Mouse (Mus musculus): ENCODE data around the gene Lmo4. TPM values are rescaled to one million over a fixed set of nuclear protein-coding genes. Genes with fewer than 3 reads are reported as not detected.

Lmo4 gene
- polyA plus RNA-seq, 1 experiment: not detected

DNA sequence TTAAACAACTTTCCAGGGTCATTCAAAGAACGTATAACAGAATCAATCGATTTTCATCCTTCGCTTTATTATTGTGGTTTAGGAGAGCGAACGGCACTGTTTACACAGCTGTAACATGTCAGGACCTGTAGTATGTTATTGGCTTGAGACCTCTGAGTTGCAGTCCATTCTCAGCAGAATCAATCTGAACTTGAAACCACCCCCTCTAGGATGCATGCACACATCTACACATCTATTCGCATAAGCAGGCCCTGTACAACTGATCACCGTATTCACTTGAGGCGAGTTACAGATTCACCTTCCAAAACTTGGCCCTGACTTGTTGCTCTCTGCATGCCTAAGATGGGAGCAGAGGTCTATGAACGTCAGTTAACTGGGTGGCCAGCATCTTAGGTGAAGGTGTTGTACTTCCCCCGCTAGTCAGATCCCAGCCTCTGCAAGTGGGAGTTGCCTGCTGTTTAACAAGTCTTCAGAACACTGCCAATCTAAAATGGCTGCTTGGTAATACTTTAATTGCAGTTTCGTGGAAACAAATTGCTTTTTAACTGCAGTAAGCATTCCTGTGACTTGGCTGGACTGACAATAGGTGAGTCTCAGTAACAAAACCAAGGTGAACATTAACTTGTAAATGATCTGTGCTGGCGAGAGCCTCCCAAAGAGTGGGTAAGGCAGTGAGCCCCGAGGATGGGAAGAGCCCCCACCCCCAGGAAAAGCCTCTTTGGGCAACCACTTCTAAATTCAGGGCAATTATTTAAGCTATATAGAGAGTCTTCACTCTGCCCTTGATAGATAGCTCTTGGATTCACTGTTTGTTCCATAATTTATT, 19.5 kb downstream of the Lmo4 start:
- no peak for TF ChIP-seq POLR2A (IDR thresholded peaks at IDR 0.05; ENCODE audit: insufficient read depth, low read depth, low read length)
- no peak for TF ChIP-seq CTCF (IDR thresholded peaks at IDR 0.05; ENCODE audit: insufficient read depth, low read depth, low read length)
- H3K27ac ChIP-seq (ENCODE audit: insufficient read depth, low read depth, low read length): no peak overlapping the region
- no peaks in the 10 kb centered on the region for H3K4me1 ChIP-seq (ENCODE audit: control insufficient read depth, insufficient read depth, low read length)
- WGBS: 87% methylated on average over 13 of the region's 13 CpGs
- H3K4me3 ChIP-seq (ENCODE audit: insufficient read depth, low read depth, low read length): no peak overlapping the region

DNA sequence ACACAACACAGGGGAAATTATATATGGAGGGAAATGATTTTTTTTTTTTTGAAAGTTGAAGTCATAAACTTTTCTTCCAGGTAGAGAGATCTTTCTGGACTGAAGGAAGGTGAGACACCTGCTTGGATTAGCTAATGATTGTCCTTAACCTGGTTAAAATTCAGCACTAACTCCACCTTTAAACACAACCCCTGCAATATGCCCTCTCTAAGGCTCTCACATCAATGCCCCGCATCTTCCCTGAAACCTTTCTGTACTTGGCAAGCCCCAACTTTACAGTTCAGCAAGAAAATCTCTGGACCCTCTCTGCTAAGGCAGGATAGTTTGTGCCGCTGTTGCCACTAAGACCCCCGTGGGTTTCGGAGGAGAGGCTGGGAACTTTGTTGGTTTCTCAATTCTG, 20.1 kb downstream of the Lmo4 start:
- 90% methylated on average over 4 of the region's 4 CpGs for WGBS
- no peak overlapping the region for H3K27ac ChIP-seq (ENCODE audit: insufficient read depth, low read depth, low read length)
- H3K4me3 ChIP-seq (ENCODE audit: insufficient read depth, low read depth, low read length): no peak overlapping the region
- TF ChIP-seq POLR2A (IDR thresholded peaks at IDR 0.05; ENCODE audit: insufficient read depth, low read depth, low read length): no peak
- no peak for TF ChIP-seq CTCF (IDR thresholded peaks at IDR 0.05; ENCODE audit: insufficient read depth, low read depth, low read length)
- no peaks in the 10 kb centered on the region for H3K4me1 ChIP-seq (ENCODE audit: control insufficient read depth, insufficient read depth, low read length)

DNA sequence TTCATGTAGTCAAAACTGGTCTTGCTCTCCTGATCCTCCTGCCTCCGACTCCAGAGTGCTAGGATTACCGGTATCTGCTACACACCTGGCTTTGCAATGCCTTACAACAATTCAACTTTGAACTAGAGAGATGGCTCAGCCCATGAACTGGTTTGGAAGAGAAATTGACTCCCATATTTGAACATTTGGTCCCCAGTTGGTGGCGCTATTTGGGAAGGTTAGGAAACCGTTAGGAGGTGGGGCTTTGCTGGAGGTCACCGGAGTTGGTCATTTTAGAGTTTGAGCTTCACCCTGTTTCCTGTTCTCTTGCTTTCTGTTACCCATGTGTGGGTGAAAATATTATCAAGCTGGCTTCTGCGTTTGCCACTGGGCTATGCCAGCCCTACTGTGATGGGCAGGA, 22.8 kb downstream of the Lmo4 start:
- no peaks in the 10 kb centered on the region for H3K4me1 ChIP-seq (ENCODE audit: control insufficient read depth, insufficient read depth, low read length)
- no peak for TF ChIP-seq POLR2A (IDR thresholded peaks at IDR 0.05; ENCODE audit: insufficient read depth, low read depth, low read length)
- no peak for TF ChIP-seq CTCF (IDR thresholded peaks at IDR 0.05; ENCODE audit: insufficient read depth, low read depth, low read length)
- H3K27ac ChIP-seq (ENCODE audit: insufficient read depth, low read depth, low read length): no peak overlapping the region
- no peak overlapping the region for H3K4me3 ChIP-seq (ENCODE audit: insufficient read depth, low read depth, low read length)
- WGBS: 86% methylated on average over 6 of the region's 6 CpGs

DNA sequence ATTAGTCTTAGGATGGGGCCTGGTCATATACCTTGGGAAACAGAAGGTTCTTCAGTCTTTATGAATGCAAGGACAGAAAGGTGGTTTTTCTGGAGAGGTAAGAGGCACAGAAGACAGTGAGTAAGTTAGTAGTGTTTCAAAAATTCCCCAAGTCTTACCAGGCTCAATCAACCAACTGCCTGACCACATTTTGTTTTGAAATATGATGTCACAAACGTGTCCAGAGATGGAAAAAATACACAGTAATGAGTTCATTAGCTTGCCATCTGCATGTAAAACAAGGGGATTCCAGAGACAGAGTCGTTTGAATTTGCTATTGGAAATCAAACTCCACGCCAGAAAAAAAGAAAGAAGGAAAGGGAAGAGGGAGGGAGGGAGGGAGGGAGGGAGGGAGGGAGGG, 26.1 kb downstream of the Lmo4 start:
- no peaks in the 10 kb centered on the region for H3K4me1 ChIP-seq (ENCODE audit: control insufficient read depth, insufficient read depth, low read length)
- 51% methylated on average over 3 of the region's 3 CpGs for WGBS
- H3K4me3 ChIP-seq (ENCODE audit: insufficient read depth, low read depth, low read length): no peak overlapping the region
- no peak overlapping the region for H3K27ac ChIP-seq (ENCODE audit: insufficient read depth, low read depth, low read length)
- no peak for TF ChIP-seq CTCF (IDR thresholded peaks at IDR 0.05; ENCODE audit: insufficient read depth, low read depth, low read length)
- TF ChIP-seq POLR2A (IDR thresholded peaks at IDR 0.05; ENCODE audit: insufficient read depth, low read depth, low read length): no peak

DNA sequence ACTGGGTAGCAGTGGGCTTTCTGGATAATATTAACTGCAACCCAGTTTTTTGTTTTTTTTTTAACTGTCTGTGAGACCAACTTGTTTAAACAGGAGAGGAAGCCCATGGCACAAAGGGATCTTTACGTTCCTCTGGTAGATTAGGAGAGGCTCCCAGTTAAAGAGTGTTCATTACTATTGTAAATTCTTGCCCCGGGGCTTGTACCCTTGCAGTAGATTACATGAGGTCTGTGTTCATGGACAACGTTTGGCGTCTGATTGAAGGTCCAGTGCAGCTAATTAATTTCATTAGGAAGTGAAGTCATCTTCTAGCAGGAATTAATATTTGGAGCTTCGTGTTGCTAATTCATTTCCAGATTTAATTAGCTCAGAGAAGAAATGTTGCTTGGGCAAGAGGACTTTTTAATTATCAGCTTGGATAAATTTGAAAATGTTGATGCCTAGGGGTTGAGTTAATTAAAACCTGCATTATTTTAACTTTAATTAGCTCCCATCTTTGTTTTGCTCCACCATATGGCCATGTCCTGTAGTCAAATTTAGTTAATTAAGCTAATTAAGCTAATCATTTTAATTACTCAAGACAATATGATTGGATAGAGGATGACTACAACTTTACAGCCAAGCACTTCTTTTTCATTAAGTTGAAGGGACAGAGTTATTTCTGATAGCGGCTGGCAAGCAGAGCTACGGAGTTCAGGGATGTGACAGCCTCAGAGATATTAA, 31.0 kb downstream of the Lmo4 start:
- Histone ChIP-seq H3K27ac (ENCODE audit: insufficient read depth, low read depth, low read length) (no peak overlapping the region), H3K4me1 (ENCODE audit: control insufficient read depth, insufficient read depth, low read length) (no peaks in the 10 kb centered on the region), H3K4me3 (ENCODE audit: insufficient read depth, low read depth, low read length) (no peak overlapping the region)
- TF ChIP-seq CTCF (IDR thresholded peaks at IDR 0.05; ENCODE audit: insufficient read depth, low read depth, low read length) (no peak), POLR2A (IDR thresholded peaks at IDR 0.05; ENCODE audit: insufficient read depth, low read depth, low read length) (no peak)
- WGBS: 47% methylated on average over 7 of the region's 7 CpGs

DNA sequence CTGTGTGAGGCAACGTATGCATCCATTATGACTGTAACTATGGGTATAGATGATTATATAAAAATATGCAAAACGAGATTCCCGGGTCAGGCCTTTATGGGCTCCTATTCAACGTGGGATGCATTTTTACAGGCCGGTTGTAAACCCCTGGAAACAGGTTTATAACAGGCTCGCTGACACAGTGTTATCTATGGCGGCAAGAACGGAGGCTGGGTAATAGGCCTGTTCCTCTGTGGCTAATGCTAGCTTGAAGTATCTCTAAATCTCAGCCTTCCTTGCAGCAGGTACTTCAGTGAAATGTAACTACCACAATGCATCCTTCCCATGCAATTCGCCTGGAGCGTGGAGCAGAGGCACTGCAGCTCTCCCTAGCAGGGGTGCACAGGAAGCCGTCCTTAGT, 31.9 kb downstream of the Lmo4 start:
- Histone ChIP-seq H3K27ac (ENCODE audit: insufficient read depth, low read depth, low read length) (no peak overlapping the region), H3K4me1 (ENCODE audit: control insufficient read depth, insufficient read depth, low read length) (no peaks in the 10 kb centered on the region), H3K4me3 (ENCODE audit: insufficient read depth, low read depth, low read length) (no peak overlapping the region)
- 92% methylated on average over 11 of the region's 11 CpGs for WGBS
- TF ChIP-seq CTCF (IDR thresholded peaks at IDR 0.05; ENCODE audit: insufficient read depth, low read depth, low read length): no peak
- TF ChIP-seq POLR2A (IDR thresholded peaks at IDR 0.05; ENCODE audit: insufficient read depth, low read depth, low read length): no peak

DNA sequence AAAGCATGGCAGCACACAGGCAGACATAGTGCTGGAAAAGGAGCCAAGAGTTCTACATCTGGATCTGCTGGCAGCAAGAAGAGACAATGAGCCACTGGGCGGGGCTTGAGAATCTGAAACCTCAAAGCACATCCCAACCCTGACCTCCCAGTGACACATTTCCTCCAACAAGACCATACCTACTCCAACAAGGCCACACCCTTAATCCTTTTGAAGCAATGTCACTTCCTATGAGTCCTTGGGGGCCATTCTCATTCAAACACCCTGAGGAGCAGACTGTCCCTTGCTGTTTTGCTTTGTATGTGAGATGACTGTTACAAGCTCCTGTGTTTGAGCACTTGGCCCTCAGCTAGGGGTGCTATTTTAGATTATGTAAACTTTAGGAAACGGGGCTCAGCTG, 33.3 kb downstream of the Lmo4 start:
- no peak overlapping the region for H3K27ac ChIP-seq (ENCODE audit: insufficient read depth, low read depth, low read length)
- WGBS: 93% methylated on average over 2 of the region's 2 CpGs
- TF ChIP-seq POLR2A (IDR thresholded peaks at IDR 0.05; ENCODE audit: insufficient read depth, low read depth, low read length) (no peak), CTCF (IDR thresholded peaks at IDR 0.05; ENCODE audit: insufficient read depth, low read depth, low read length) (no peak)
- no peaks in the 10 kb centered on the region for H3K4me1 ChIP-seq (ENCODE audit: control insufficient read depth, insufficient read depth, low read length)
- H3K4me3 ChIP-seq (ENCODE audit: insufficient read depth, low read depth, low read length): no peak overlapping the region

DNA sequence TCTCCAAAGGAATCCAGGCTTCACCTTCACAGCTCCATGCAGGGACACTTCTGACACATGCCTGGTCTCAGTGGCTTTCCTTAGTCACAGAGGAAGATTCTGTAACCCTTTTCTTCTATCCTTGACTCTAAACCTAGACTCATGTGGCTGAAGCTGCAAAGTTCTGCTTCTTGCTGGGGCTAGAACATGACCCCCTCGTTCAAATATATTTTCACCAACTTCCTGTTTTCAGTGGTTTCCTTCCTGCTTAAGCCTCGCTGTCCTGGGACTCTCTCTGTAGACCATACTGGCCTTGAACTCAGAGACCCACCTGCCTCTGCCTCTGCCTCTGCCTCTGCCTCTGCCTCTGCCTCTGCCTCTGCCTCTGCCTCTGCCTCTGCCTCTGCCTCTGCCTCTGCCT, 34.5 kb downstream of the Lmo4 start:
- H3K4me1 ChIP-seq (ENCODE audit: control insufficient read depth, insufficient read depth, low read length): no peaks in the 10 kb centered on the region
- 89% methylated on average over 2 of the region's 2 CpGs for WGBS
- TF ChIP-seq POLR2A (IDR thresholded peaks at IDR 0.05; ENCODE audit: insufficient read depth, low read depth, low read length) (no peak), CTCF (IDR thresholded peaks at IDR 0.05; ENCODE audit: insufficient read depth, low read depth, low read length) (no peak)
- no peak overlapping the region for H3K27ac ChIP-seq (ENCODE audit: insufficient read depth, low read depth, low read length)
- no peak overlapping the region for H3K4me3 ChIP-seq (ENCODE audit: insufficient read depth, low read depth, low read length)

DNA sequence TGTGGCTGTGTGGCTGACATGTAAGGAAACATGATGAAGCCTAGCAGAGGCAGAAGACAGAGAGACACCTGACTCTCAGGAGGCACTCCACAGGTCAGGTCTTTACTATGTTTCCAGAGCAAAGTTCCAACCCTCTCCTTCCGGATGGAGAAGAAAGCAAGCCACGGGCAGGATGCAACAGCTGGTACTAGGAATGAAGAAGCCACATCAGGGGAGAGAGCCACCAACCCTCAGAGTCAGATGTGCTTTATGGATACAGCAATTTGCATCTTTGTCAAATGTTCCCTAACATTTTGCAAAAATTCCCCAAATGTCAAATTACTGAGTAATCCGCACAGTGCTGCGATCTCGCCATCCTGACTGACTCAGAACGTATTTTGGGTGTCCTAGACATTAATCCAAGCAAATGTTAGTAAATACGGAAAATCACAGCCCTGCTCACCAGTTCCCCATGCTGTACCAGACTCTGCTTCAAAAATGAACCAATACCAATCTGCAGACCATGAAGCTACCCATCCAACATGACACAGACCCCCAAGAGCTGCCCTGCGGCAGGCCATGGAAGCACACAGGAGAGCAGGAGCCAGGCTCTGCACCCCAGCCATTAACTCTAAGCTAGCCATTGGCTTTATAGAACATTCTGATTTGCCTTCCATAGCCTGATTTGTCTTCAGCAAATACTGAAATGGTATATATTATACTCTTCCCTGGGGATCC, 38.4 kb downstream of the Lmo4 start:
- WGBS: 92% methylated on average over 8 of the region's 8 CpGs
- Histone ChIP-seq H3K4me1 (ENCODE audit: control insufficient read depth, insufficient read depth, low read length) (peaks cover 4% of the 10 kb centered on the region), H3K27ac (ENCODE audit: insufficient read depth, low read depth, low read length) (no peak overlapping the region), H3K4me3 (ENCODE audit: insufficient read depth, low read depth, low read length) (no peak overlapping the region)
- TF ChIP-seq CTCF (IDR thresholded peaks at IDR 0.05; ENCODE audit: insufficient read depth, low read depth, low read length) (no peak), POLR2A (IDR thresholded peaks at IDR 0.05; ENCODE audit: insufficient read depth, low read depth, low read length) (no peak)
